Mouse (Mus musculus): Measurements from ENCODE around the gene Vmn1r62. TPM values are rescaled to one million over a fixed set of nuclear protein-coding genes. Genes with fewer than 3 reads are reported as not detected.
"Not testable (repeated sequence)": the region's sequence is repeated elsewhere in the genome, so short reads cannot be mapped to it uniquely, and the experiment has no call there.

The Vmn1r62 gene
- not detected in 2 replicates for polyA plus RNA-seq (2015; fragmentation: Nextera tagmentation; extraction: Ambion mirVana)

- not testable (repeated sequence) for H3K9me3 ChIP-seq; H3K27me3 ChIP-seq; H3K4me2 ChIP-seq; H3K4me1 ChIP-seq (replicated peaks); ATAC-seq (ENCODE audit: low read depth); H3K9ac ChIP-seq; H3K4me3 ChIP-seq; H3K27ac ChIP-seq (replicated peaks); H3K36me3 ChIP-seq
- no CpG with 5 or more reads among the region's 1 CpGs for WGBS
Observed at GRCm38 (mm10) chr7:5673331-5673730, at the start of gene Vmn1r62. TSS of gene Vmn1r62 (plus strand) at chr7:5673631.

Other genes with a start within 250 kb of the Vmn1r62 start
- not detected in 2 replicates for gene Vmn1r59, start 216.9 kb upstream of the Vmn1r62 start, polyA plus RNA-seq (2015; fragmentation: Nextera tagmentation; extraction: Ambion mirVana)
- not detected in 2 replicates for gene Vmn2r28, start 179.7 kb upstream of the Vmn1r62 start, polyA plus RNA-seq (2015; fragmentation: Nextera tagmentation; extraction: Ambion mirVana)
- not detected in 2 replicates for gene Vmn1r60, start 126.3 kb upstream of the Vmn1r62 start, polyA plus RNA-seq (2015; fragmentation: Nextera tagmentation; extraction: Ambion mirVana)
- not detected in 2 replicates for gene Vmn1r61, start 60.3 kb upstream of the Vmn1r62 start, polyA plus RNA-seq (2015; fragmentation: Nextera tagmentation; extraction: Ambion mirVana)
- not detected in 2 replicates for gene Vmn1r63, start 131.8 kb downstream of the Vmn1r62 start, polyA plus RNA-seq (2015; fragmentation: Nextera tagmentation; extraction: Ambion mirVana)
- not detected in 2 replicates for gene Vmn1r64, start 210.9 kb downstream of the Vmn1r62 start, polyA plus RNA-seq (2015; fragmentation: Nextera tagmentation; extraction: Ambion mirVana)